Mouse (Mus musculus) stomach, embryonic 14.5 days (tissue): ENCODE results near the gene Fbh1. TPM values are rescaled to one million over a fixed set of nuclear protein-coding genes. Genes with fewer than 3 reads are reported as not detected.

ENCODE experiments used
- ATAC-seq: fragments of 200-750 bp; cut with Nextera tagmentation; 2 replicates; pipeline ENCODE4 v1.8.0; 2017; ENCODE audit warnings: low read depth, moderate TSS enrichment; ENCODE audit not compliant: insufficient number of reproducible peaks, insufficient read depth, low FRiP score
- H3K27ac ChIP-seq: fragments of 300-500 bp; sonication (generic); 2 replicates; pipeline ENCODE4 v1.5.1; 2014; ENCODE audit warnings: mild to moderate bottlenecking, low read length, moderate library complexity, mixed read lengths
- H3K27me3 ChIP-seq: fragments of 300-500 bp; sonication (generic); 2 replicates; pipeline ENCODE4 v1.6.1; 2014; ENCODE audit warnings: low read length, control low read depth, mixed read lengths; ENCODE audit not compliant: control insufficient read depth, insufficient read depth
- H3K36me3 ChIP-seq: fragments of 300-500 bp; sonication (generic); 2 replicates; pipeline ENCODE4 v1.6.1; 2014; ENCODE audit warnings: mild to moderate bottlenecking, control low read depth, low read length, moderate library complexity, mixed read lengths; ENCODE audit not compliant: control insufficient read depth, insufficient read depth
- H3K4me1 ChIP-seq: fragments of 300-500 bp; sonication (generic); 2 replicates; pipeline ENCODE4 v1.6.1; 2014; ENCODE audit warnings: low read length, control low read depth, mixed read lengths; ENCODE audit not compliant: control insufficient read depth, insufficient read depth
- H3K4me2 ChIP-seq: fragments of 300-500 bp; sonication (generic); replicated peaks from 2 replicates; pipeline ENCODE4 v1.6.1; 2014; ENCODE audit warnings: low read depth, low read length, control low read depth
- H3K4me3 ChIP-seq: fragments of 300-500 bp; sonication (generic); 2 replicates; pipeline ENCODE4 v1.5.1; 2014; ENCODE audit warnings: low read depth, low read length, control low read depth
- H3K9ac ChIP-seq: fragments of 300-500 bp; sonication (generic); replicated peaks from 2 replicates; pipeline ENCODE4 v1.6.1; 2014; ENCODE audit warnings: low read depth, mild to moderate bottlenecking, control low read depth, low read length, moderate library complexity, mixed read lengths
- H3K9me3 ChIP-seq: fragments of 300-500 bp; sonication (generic); 2 replicates; pipeline ENCODE4 v1.6.1; 2016; ENCODE audit warnings: low read depth, low read length, control low read depth; ENCODE audit not compliant: control insufficient read depth
- WGBS: fragments of 180-500 bp; shearing (Covaris S2); extraction: QIAGEN DNeasy Blood & Tissue Kit; methylation state at CpG from one replicate; pipeline ENCODE4 v1.1.7; 2014; 5-methylcytosine and 5-hydroxymethylcytosine counted together
- polyA plus RNA-seq: library from polyadenylated mRNA; unstranded; fragments of >200 nt; fragmentation: Nextera tagmentation; extraction: Ambion mirVana; gene quantifications from 2 replicates; pipeline ENCODE4 v1.2.1, GENCODE M21; 2014

Fbh1 gene
- polyA plus RNA-seq, 1 experiment from 2014 or later = 136 TPM

DNA sequence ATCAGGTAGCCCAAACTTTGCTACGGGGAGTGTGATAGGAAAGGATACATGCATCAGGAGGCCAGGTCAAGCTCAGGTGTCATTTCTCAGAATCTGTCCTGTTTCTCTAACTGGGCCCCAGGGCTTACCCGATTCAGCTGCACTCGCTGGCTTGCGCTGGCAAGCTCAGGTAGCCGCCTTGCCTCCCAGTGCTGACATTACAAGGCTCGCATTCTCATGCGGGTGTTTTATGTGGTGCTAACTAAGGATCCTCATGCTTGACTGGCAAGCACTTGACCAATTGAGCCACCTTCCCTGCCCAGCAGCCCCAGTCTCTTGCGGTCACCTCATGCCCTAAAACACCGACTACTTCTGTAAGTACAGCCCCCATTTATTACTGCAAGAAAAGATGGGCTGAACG, 3.0 kb downstream of the Fbh1 start:
- Histone ChIP-seq H3K4me3 (no peak overlapping the region), H3K9ac (no peak overlapping the region), H3K27me3 (no peaks in the 10 kb centered on the region), H3K9me3 (no peaks in the 10 kb centered on the region), H3K4me1 (peaks cover 10% of the 10 kb centered on the region), H3K4me2 (no peak overlapping the region), H3K36me3 (peaks cover 2% of the 10 kb centered on the region; the same call in 1 of the 2 replicates), H3K27ac (no peak overlapping the region)
- WGBS = 87% methylated on average over 10 of the region's 10 CpGs
- ATAC-seq = no peak

DNA sequence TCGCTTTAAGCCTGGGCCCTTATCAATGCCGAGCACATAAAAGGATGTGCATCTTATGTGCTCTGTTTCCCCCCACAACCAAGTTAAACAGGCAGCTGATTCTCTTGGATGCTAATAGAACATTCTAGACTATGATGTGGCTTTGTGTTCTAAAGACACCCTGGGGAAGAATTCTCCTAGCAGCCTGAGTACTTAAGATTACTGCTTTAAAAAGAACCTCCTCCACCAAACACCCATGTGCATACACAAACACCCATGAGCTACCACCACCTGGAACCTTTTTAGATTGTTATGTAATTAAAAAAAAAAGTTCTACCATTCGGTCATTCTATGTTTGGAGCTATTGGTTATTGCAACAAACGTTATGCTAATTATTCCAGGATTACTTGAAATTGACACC, 5.0 kb downstream of the Fbh1 start:
- Histone ChIP-seq H3K27me3 (no peaks in the 10 kb centered on the region), H3K36me3 (peaks cover 12% of the 10 kb centered on the region; the same call in 1 of the 2 replicates), H3K4me1 (0 out of 2 replicates have a peak, but pooled peaks cover 4% of the 10 kb centered on the region), H3K9ac (no peak overlapping the region), H3K4me2 (no peak overlapping the region), H3K27ac (no peak overlapping the region), H3K9me3 (no peaks in the 10 kb centered on the region), H3K4me3 (no peak overlapping the region)
- no peak for ATAC-seq
- WGBS = 83% methylated on average over 4 of the region's 4 CpGs

DNA sequence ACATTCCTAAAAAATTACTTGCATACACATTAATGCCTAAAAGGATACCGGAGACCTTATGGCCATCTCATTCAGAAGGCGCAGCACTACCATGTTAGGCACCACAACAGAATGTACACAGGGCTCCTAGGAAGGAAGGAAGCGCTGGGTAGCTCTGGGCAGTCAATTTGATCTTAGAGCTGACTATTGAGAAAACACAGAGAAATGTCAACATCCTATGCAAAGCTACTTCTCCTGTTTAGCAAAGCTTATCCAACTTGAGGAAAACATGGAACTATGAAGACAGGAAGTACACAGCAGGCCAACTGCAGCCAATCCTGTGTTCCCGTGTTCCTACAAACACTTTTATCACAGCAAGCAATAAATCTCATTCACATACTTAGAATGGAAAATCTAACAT, 5.7 kb downstream of the Fbh1 start:
- no peak overlapping the region for H3K4me3 ChIP-seq
- H3K9me3 ChIP-seq = no peaks in the 10 kb centered on the region
- no peak overlapping the region for H3K9ac ChIP-seq
- 0 out of 2 replicates have a peak, but pooled peaks cover 4% of the 10 kb centered on the region for H3K4me1 ChIP-seq
- no peaks in the 10 kb centered on the region for H3K27me3 ChIP-seq
- H3K36me3 ChIP-seq = peaks cover 19% of the 10 kb centered on the region
- ATAC-seq = no peak
- 82% methylated on average over 4 of the region's 4 CpGs for WGBS
- H3K27ac ChIP-seq = no peak overlapping the region
- H3K4me2 ChIP-seq = no peak overlapping the region

- 91% methylated on average over 10 of the region's 10 CpGs for WGBS
- Histone ChIP-seq H3K27ac (no peak overlapping the region), H3K4me3 (no peak overlapping the region), H3K36me3 (peaks cover 62% of the 10 kb centered on the region), H3K4me2 (no peak overlapping the region), H3K9ac (no peak overlapping the region), H3K27me3 (no peaks in the 10 kb centered on the region), H3K9me3 (no peaks in the 10 kb centered on the region), H3K4me1 (no peaks in the 10 kb centered on the region)
- no peak for ATAC-seq
Measured at GRCm38 (mm10) chr2:11767161-11767545, 10.2 kb downstream of the Fbh1 start.

GRCm38 (mm10) chr2:11766485-11767160, 10.8 kb downstream of the Fbh1 start:
- Histone ChIP-seq H3K4me1 (no peaks in the 10 kb centered on the region), H3K4me3 (no peak overlapping the region), H3K4me2 (no peak overlapping the region), H3K27ac (no peak overlapping the region), H3K27me3 (no peaks in the 10 kb centered on the region), H3K9me3 (no peaks in the 10 kb centered on the region), H3K9ac (no peak overlapping the region), H3K36me3 (peaks cover 68% of the 10 kb centered on the region)
- 84% methylated on average over 5 of the region's 5 CpGs for WGBS
- ATAC-seq = no peak

DNA sequence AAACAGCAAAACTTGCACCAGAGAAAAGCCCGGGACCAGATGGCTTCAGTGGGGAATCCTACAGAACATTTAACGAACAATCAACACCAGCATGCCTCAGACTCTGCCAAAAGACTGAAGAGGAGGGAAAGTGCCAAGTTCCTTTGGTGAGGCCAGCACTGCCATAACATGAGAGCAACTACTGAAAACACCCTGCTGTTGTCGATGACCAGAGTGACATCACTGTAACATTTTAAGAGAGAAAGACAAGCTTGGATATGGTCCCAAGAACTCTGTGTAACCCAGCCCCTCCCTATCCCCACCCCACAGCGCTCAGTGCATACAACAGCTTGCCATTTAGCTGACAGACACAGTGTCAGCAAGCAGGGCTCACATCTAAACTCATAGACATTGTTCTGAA, 11.7 kb downstream of the Fbh1 start:
- WGBS = 83% methylated on average over 4 of the region's 4 CpGs
- H3K27me3 ChIP-seq = no peaks in the 10 kb centered on the region
- H3K4me2 ChIP-seq = no peak overlapping the region
- ATAC-seq = no peak
- H3K9me3 ChIP-seq = no peaks in the 10 kb centered on the region
- no peak overlapping the region for H3K9ac ChIP-seq
- H3K4me3 ChIP-seq = no peak overlapping the region
- peaks cover 71% of the 10 kb centered on the region for H3K36me3 ChIP-seq
- H3K27ac ChIP-seq = no peak overlapping the region
- no peaks in the 10 kb centered on the region for H3K4me1 ChIP-seq

DNA sequence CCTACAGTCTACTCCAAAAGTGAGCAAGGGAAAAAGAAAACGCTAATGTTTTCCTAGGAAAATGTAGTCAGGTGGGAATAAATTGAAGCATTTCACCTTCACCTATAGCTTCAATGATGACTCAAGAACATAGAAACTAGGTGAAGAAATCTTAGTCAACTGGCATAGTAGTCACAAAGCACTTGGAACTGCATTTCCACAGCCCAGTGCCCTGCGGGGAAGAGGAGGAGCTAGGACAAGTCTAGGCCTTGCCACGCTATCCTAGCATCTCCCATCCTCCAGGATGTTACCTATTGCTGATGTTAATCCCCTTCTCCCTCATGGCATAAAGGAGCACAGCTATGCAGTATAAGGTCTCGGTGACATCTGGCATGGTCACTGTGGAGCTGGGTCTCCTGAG, 14.8 kb downstream of the Fbh1 start:
- no peaks in the 10 kb centered on the region for H3K27me3 ChIP-seq
- no peak for ATAC-seq
- H3K9ac ChIP-seq = no peak overlapping the region
- WGBS = 93% methylated on average over 4 of the region's 4 CpGs
- H3K4me3 ChIP-seq = no peak overlapping the region
- no peak overlapping the region for H3K4me2 ChIP-seq
- H3K27ac ChIP-seq = no peak overlapping the region
- H3K36me3 ChIP-seq = peaks cover 86% of the 10 kb centered on the region
- no peaks in the 10 kb centered on the region for H3K4me1 ChIP-seq
- H3K9me3 ChIP-seq = no peaks in the 10 kb centered on the region

GRCm38 (mm10) chr2:11739516-11740051, 37.8 kb downstream of the Fbh1 start:
- Histone ChIP-seq H3K9ac (no peak overlapping the region), H3K27ac (no peak overlapping the region), H3K36me3 (peaks cover 37% of the 10 kb centered on the region), H3K4me3 (no peak overlapping the region), H3K27me3 (no peaks in the 10 kb centered on the region), H3K4me1 (no peaks in the 10 kb centered on the region), H3K9me3 (no peaks in the 10 kb centered on the region), H3K4me2 (no peak overlapping the region)
- no peak for ATAC-seq
- WGBS = 94% methylated on average over 4 of the region's 4 CpGs

DNA sequence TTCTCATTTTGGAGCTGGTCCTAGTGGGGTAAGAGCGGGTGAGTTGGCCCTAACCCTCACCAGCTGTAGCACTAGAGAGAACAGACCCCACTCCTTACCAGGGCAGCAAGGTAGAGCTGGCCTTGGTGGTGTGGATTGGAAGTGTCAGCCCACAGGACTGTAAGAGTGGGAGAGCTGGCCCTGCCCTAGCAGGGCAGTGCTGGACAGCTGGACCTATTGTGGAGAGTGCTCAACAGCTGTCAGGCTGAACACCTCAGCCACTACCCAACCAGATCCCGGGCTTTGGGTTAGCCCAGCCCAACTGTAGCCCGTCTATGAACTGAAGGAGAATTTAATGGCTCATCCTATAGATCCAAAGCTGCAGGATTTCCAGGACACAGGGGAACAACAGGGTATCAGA, 38.6 kb downstream of the Fbh1 start:
- 0 out of 2 replicates have a peak, but pooled peaks have one; percentile 23 for ATAC-seq
- Histone ChIP-seq H3K36me3 (peaks cover 34% of the 10 kb centered on the region), H3K9ac (no peak overlapping the region), H3K27me3 (no peaks in the 10 kb centered on the region), H3K9me3 (no peaks in the 10 kb centered on the region), H3K4me3 (no peak overlapping the region), H3K4me2 (no peak overlapping the region), H3K27ac (no peak overlapping the region), H3K4me1 (no peaks in the 10 kb centered on the region)
- whole genome bisulfite sequencing = 88% methylated on average over 3 of the region's 3 CpGs
